Mouse (Mus musculus): ENCODE results near the gene Vmn1r165.
"Not testable (repeated sequence)": the region's sequence is repeated elsewhere in the genome, so short reads cannot be mapped to it uniquely, and the experiment has no call there.

Vmn1r165 gene

GRCm38 (mm10) chr7:23217032-23217431 is at the start of gene Vmn1r165:
Gene Vmn1r165, plus strand, starts transcription at chr7:23217332.
- DNase-seq (ENCODE audit: low read depth, low spot score) = not testable (repeated sequence)

GRCm38 (mm10) chr7:23251582-23251981 is 34.5 kb downstream of the Vmn1r165 start, which contains the start of gene Vmn1r166:
Gene Vmn1r166, minus strand, starts transcription at chr7:23251682.
- not testable (repeated sequence) for DNase-seq (ENCODE audit: low read depth, low spot score)

Data from brain, adult 2 months (tissue).